Mouse (Mus musculus) left cerebral cortex, postnatal 36 days (tissue): ENCODE data around the gene Slc25a15. TPM values are rescaled to one million over a fixed set of nuclear protein-coding genes. Genes with fewer than 3 reads are reported as not detected.

Source experiments
- DNase-seq, 2 experiments: peaks; one replicate each; pipeline ENCODE4 v3.0.0; 2021 to 2022; ENCODE audit warnings: low spot score in 2 of 2, mixed read lengths in 1 of 2
- intact Hi-C: fragments of 180-260 bp; cut with DNase I; formaldehyde crosslinking; loops from one replicate; pipeline ENCODE4 v1.15.1; 2025
- total RNA-seq, 2 experiments: library from RNA; stranded (reverse); gene quantifications; 2 replicates each; pipeline ENCODE4 v1.2.3; 2021

Slc25a15 gene
- 10 to 100 TPM; 11.7 to 12.7 TPM for total RNA-seq

DNA sequence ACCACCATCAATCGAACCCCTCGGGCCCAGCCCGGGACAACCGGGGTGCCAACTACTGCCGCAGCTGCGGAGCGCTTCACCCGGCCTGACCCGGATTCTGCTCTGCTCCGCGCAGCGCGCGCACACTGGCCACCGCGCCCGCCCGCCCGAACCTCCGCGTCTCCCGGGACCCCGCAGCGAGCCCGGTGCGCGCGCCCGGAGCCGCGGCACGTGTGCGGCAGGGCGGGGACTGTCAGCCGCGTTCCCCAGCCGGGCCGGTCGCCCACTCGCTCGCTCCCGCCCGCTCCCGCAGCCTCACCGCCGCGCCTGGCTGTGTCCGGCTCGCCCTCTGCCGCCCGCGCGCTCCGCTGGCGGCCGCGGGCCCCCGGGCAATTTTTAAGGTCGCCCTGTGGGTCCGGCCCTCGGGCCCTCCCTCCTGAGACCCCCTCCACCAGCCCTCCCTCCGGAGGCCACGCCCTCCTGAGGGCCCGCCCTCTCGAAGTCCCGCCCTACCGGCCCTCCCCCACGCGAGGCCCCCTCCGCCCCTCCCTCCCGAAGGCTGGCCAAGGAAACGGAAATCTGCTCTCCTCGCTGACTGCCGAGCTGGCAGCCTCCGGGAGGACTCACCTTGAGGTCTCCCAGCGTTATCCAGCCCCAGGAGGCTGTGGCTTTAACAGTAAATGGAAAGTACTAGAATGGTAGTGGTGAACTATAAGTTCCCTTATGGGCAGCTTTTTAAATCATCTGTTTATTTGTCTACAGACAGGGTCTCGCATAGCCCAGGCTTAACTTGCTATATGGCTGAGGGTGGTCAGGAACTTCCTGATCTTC lies at the start of gene Slc25a15:
Slc25a15 (minus strand) TSS at position 456 of the 810 bp plus-strand sequence.
- intact Hi-C loops: loop anchor here (5.0 to 10.0 kb wide), 2 partner anchors 206 to 334 kb away; partner anchors contain the start of genes Alg11, Atp7b and Vps36
- peak; percentile 88 to 91 for DNase-seq

DNA sequence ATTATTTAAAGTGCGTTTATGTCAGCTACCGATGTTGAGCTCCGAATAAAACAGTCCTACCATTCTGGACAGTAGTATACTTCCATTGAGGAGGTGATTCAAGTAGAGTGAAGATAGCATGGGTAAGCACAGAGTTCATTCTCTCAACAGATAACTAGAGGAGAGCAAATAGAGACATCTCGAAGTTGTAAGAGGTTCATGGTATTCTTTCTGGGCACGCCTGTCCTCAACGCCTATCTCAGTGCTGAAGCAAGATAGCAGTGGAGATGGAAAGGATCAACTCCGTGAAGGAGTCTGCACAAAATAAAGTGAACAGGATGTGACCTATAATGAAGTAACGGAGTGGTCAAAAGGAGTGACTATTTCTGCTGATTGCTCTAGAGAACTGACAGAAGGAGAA lies 13.6 kb upstream of the Slc25a15 start:
- no peak for DNase-seq
- intact Hi-C loops: loop anchor here (2.0 to 5.0 kb wide), 2 partner anchors 219 to 420 kb away; partner anchors contain the start of gene Vps36

- DNase-seq: peak; percentile 82 to 85
- intact Hi-C loops: loop anchor here (2.0 to 5.0 kb wide), 2 partner anchors 218 to 419 kb away; partner anchors contain the start of gene Vps36
These were observed 12.9 kb upstream of the Slc25a15 start, which contains the start of gene Mrps31 for GRCm38 (mm10) chr8:22411282-22411702. Mrps31 (plus strand) TSS chr8:22411361.

GRCm38 (mm10) chr8:22410688-22411281 lies 12.4 kb upstream of the Slc25a15 start:
- no peak for DNase-seq
- intact Hi-C loops: loop anchor here (2.0 to 5.0 kb wide), 2 partner anchors 218 to 418 kb away; partner anchors contain the start of gene Vps36

DNA sequence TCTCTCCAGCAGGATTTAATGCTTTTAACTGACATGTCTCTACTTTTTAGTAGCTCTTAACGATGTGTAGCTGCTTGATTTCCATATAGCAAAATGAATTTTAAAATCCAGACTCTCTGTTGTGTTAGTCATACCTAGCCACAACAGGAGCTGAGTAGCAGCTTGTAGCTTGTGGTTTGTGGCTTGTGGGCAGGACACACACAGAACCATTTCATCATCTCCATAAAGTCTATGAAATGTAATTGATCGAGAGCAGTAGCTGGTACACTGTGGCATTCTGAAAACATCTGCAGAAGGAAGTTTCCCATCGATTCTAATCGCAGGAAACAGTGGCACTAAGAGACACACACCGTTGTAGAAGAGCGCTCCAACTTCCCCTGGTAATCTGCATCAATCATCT lies 7.3 kb upstream of the Slc25a15 start:
- no peak for DNase-seq
- intact Hi-C loops: no loop called here

DNA sequence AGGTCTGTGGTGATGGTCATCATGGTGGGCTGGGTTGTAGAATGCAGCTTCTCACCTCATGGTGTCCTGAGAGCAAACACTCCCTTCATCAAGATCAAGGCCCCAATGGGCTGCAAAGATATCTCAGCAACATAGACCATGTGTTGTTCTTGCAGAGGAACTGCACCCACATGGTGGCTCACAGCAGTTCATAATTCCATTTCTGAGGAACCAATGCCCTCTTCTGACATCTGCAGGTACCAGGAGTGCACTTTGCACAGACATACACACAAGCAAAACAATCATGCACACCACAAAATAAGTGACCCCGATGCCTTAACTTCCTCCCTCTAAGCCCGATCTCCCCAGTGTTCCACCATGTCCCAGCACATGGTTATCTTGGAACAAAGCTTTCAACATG lies 4.8 kb upstream of the Slc25a15 start:
- intact Hi-C loops: no loop called here
- no peak for DNase-seq

GRCm38 (mm10) chr8:22400593-22400992 lies 2.2 kb upstream of the Slc25a15 start:
- DNase-seq: no peak
- intact Hi-C loops: no loop called here

- DNase-seq: no peak
- intact Hi-C loops: loop anchor here (5.0 to 10.0 kb wide), 2 partner anchors 207 to 335 kb away; partner anchors contain the start of genes Alg11, Atp7b and Vps36
These were observed 986 bp upstream of the Slc25a15 start for GRCm38 (mm10) chr8:22399285-22399880.

GRCm38 (mm10) chr8:22397811-22398141 lies 621 bp downstream of the Slc25a15 start:
- no peak for DNase-seq
- intact Hi-C loops: loop anchor here (5.0 to 10.0 kb wide), 2 partner anchors 205 to 333 kb away; partner anchors contain the start of genes Alg11, Atp7b and Vps36

DNA sequence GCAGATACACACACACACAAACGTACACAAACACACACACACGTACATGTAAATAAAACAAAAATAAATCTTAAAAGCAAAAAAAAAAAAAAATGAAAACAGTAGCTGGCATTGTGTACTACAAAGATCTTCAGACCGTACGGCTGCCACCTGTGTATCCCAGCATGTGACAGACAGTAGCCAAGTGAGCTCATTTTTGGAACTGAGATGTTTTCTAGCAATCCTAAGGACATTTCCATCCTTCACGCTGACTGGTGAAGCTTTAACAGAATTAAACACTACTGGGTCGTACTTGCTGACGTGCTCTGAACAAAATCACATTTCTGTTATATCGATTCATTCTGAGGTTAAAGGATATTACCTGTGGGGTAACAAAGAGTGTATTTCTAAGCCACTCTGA lies 3.1 kb downstream of the Slc25a15 start:
- DNase-seq: no peak
- intact Hi-C loops: loop anchor here (5.0 to 10.0 kb wide), 2 partner anchors 203 to 330 kb away; partner anchors contain the start of genes Alg11, Atp7b and Vps36

GRCm38 (mm10) chr8:22394471-22394870 lies 3.9 kb downstream of the Slc25a15 start:
- intact Hi-C loops: loop anchor here (10.0 kb wide), 1 partner anchor 330 kb away; the partner anchor contains the start of genes Alg11 and Atp7b
- no peak for DNase-seq

DNA sequence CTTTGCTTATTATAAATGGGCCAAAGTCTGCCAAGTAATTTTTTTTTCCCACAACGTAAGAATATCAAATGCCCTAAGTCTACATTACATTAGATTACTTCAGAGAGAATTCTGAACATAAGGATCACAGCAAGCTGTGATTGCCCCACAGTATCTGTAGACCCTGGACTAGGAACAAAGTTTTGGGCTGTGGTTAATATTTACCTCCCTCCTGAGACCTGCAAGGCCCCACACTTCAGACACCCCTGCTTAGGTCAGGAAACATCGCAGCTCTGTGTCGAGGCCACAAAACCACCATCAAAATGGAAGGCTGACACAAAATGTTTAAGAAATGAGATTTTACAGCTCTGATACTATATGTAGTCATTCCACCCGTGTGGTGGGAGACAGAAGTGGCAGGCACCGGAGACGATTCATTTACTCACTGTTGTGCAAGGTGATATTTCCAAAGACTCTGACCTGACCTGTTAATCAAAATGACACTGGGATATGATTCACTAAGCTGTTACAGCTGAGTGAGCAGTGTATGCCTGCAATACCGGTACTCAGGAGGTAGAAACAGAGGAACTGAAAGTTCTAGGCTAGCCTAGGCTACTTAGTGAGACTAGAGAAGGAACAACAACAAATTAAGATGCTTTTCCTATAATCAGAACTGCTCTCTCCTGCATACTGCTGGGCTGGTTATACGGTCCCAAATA lies 7.5 kb downstream of the Slc25a15 start:
- intact Hi-C loops: loop anchor here (10.0 kb wide), 1 partner anchor 326 kb away; the partner anchor contains the start of genes Alg11 and Atp7b
- no peak for DNase-seq

DNA sequence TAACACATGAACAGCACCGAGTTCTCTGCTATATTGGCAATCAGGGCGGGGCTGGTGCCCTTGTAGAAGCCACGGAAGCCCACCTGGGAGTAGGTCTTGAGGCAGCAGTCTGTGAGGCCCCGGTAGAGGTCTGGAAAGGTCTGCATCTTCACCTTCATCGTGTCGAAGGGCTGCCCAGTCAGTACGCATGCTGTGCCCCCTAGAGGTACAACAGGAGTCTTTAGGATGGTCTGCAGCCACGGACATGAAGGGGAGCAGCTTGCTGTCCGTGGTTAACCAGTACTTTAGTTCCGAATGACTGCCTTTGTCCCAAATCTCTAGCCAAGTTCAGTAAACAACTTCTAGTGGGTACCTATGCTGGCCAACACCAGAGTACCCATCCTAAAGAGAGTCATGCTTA lies 8.5 kb downstream of the Slc25a15 start:
- intact Hi-C loops: loop anchor here (10.0 kb wide), 1 partner anchor 325 kb away; the partner anchor contains the start of genes Alg11 and Atp7b
- no peak for DNase-seq

DNA sequence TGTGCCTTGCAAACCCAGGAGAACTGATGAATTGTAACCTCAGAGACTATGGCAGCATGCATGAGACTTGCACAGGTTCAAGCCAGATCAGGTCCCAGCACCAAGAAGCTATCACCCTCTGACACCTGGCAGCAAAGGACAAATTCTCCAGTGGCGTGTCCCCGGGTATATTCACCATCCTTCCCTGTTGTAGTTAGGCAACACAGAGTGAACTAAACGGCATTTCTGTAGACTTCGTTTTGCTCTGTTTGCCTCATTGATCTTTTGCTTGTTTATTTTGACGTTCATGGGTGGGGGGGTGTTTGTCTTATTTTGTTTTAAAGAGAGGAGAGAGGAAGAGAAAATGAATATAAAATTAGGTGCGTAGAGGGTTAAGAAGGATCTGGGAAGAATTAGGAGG lies 13.2 kb downstream of the Slc25a15 start:
- DNase-seq: no peak
- intact Hi-C loops: no loop called here

DNA sequence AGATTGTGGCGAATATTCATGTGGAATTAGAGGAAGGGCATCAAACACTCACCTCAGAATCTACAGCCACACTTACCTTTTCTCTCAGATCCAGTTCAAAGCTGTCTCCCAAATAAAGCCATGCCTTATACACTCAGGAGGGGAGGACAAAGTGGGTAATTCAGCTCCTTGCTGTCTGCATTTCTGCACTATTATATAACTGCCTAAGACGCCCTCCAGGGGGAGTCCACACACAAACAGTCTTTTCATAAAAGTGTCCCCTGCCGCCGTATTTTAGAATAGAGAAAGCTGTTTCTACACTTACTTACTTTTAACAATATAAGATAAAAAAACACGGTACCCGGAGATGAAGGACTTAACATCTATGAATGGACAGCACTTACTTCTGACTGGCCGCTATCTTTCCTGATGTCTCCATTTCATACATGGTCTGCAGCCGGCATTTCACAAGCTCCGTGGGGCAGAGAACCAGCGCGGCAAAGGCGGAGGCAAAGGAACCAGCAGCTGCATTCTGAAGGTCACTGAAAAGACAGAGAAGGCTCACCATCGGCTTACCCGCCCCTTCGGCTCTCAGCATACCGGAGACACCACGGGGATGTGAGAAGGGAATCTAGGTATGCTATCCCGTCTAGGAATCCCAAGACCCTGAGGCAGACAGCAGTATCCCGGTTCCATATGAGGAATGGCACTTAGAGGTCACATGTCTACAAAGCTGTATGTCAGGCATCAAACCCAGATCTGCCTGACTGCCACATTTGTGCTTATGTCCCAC lies 15.4 kb downstream of the Slc25a15 start:
- no peak for DNase-seq
- intact Hi-C loops: no loop called here

- intact Hi-C loops: no loop called here
- DNase-seq: peak in 1 of 2 experiments; percentile 24
These were observed 17.5 kb downstream of the Slc25a15 start for GRCm38 (mm10) chr8:22380934-22381333.

GRCm38 (mm10) chr8:22376903-22377302 lies 21.5 kb downstream of the Slc25a15 start:
- intact Hi-C loops: loop anchor here (5.0 kb wide), 1 partner anchor 185 kb away; the partner anchor contains the start of gene Vps36
- DNase-seq: no peak

DNA sequence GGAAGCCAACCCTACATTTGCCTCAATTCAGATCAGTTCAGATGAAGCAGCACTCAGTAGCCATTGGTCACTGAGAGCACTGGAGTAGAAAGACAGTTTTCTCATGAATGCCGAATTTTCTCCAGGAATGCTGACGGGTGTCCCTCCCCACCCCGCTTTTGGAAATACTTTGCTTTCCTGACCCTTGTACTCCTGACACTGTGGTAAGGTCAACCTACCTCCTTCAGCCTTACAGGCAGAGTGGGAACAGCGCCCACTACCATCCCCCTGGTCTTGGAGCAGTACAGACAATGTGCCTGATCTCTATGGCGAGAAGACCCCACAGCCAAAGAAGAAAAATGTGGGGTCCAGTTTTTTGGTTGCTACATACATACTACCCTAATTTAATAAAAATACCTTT lies 22.1 kb downstream of the Slc25a15 start:
- intact Hi-C loops: loop anchor here (5.0 kb wide), 1 partner anchor 184 kb away; the partner anchor contains the start of gene Vps36
- DNase-seq: no peak
